In the genomic region with DNA sequence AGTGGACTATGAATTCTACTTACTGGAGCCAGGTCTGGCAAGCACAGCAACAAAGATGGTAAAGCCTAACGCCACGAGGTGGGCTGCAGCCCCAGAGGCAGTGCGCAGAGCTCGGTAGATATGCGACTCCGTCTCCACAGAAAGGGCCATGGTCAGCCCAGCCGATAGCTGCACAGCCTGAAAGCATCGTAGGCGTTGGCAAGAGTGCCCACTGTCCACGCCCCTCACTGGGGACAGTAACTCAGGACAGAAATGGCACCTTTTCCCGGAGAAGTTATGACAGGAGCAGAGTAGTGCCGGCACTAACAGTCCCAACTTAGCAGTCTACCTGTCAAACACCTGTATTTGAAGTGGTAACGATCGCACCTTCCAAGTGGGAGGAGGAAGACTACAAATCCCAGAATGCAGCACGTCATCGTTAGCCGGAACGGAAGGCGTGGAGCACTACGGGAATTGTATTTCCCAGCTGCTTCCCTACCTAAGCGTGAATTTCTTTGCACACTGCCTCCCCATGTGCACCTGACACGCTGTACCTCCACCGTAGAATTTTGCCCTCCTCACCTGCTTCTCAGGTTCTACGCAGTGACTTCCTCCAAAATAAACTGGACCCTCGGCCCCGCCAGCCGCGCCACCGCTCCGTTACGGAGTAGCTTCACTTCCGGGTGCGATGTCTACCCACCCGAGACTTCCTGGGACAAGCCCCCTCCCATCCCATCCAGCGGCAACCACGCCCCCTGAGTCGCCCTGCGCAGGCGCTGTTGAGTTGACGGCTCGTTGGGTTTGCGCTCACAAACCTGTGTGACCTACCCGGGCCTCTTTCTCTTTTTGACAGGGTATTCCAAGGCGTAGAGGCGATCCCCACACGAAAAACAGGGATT, we compare ENCODE assay signal across 7 mouse cellular contexts. TPM values are rescaled to one million over a fixed set of nuclear protein-coding genes. Genes with fewer than 3 reads are reported as not detected.
DNase-seq lines count a peak whose midpoint lies in the region; ATAC-seq and TF ChIP-seq lines count a peak whose summit lies in the region.

Gene Cyb561d2 (minus strand): TSS at position 720 of the 878 bp plus-strand sequence.
Gene Nprl2 (plus strand): TSS at position 753 of the 878 bp plus-strand sequence.

- 0 out of 2 replicates have a peak within 1 kb of the TSS, but pooled peaks have one; percentile 52 for H3K27ac ChIP-seq in embryonic facial prominence, embryonic 12.5 days
- H3K27ac ChIP-seq in kidney, adult 2 months (ENCODE audit: insufficient read depth, low read depth, low read length) = peak within 1 kb of the TSS; percentile 85
- no peak within 1 kb of the TSS for H3K27ac ChIP-seq in limb, embryonic 12.5 days
- peak within 1 kb of the TSS; percentile 80 for H3K27ac ChIP-seq in midbrain, embryonic 15.5 days
- H3K27ac ChIP-seq in spleen, adult 2 months (ENCODE audit: insufficient read depth, low read length) = peak within 1 kb of the TSS; percentile 81

- peak within 1 kb of the TSS; percentile 50 for H3K4me3 ChIP-seq in embryonic facial prominence, embryonic 12.5 days
- peak within 1 kb of the TSS; percentile 71 for H3K4me3 ChIP-seq in kidney, adult 2 months (ENCODE audit: insufficient read depth, low read depth, low read length)
- H3K4me3 ChIP-seq in limb, embryonic 12.5 days (replicated peaks) = peak within 1 kb of the TSS; percentile 60
- peak within 1 kb of the TSS; percentile 72 for H3K4me3 ChIP-seq in midbrain, embryonic 15.5 days
- peak within 1 kb of the TSS; percentile 80 for H3K4me3 ChIP-seq in spleen, adult 2 months (ENCODE audit: extremely low read depth, insufficient read depth, insufficient read length)

- H3K9ac ChIP-seq in embryonic facial prominence, embryonic 12.5 days = peak within 1 kb of the TSS; percentile 58
- H3K9ac ChIP-seq in limb, embryonic 12.5 days (replicated peaks) = peak within 1 kb of the TSS; percentile 57
- peak within 1 kb of the TSS; percentile 63 for H3K9ac ChIP-seq in midbrain, embryonic 15.5 days

- TF ChIP-seq CTCF in kidney, adult 2 months (conservative IDR thresholded peaks at IDR 0.05; ENCODE audit: insufficient read depth, insufficient read length, low read depth, low read length) = no peak
- no peak for TF ChIP-seq CTCF in spleen, adult 2 months (IDR thresholded peaks at IDR 0.05; ENCODE audit: extremely low read depth, insufficient read depth, insufficient read length, insufficient replicate concordance)

- H3K9me3 ChIP-seq in embryonic facial prominence, embryonic 12.5 days = no peaks in the 10 kb centered on the region
- no peaks in the 10 kb centered on the region for H3K9me3 ChIP-seq in limb, embryonic 12.5 days
- H3K9me3 ChIP-seq in midbrain, embryonic 15.5 days = no peaks in the 10 kb centered on the region

- WGBS in embryonic facial prominence, embryonic 12.5 days = 2% methylated on average over 46 of the region's 46 CpGs
- WGBS in kidney, adult 2 months = under 1% methylated on average over 46 of the region's 46 CpGs
- WGBS in limb, embryonic 12.5 days = under 1% methylated on average over 46 of the region's 46 CpGs
- WGBS in midbrain, embryonic 15.5 days = under 1% methylated on average over 46 of the region's 46 CpGs
- WGBS in spleen, adult 2 months = under 1% methylated on average over 46 of the region's 46 CpGs

- ATAC-seq in embryonic facial prominence, embryonic 12.5 days (ENCODE audit: insufficient number of reproducible peaks, insufficient read depth, low FRiP score, low TSS enrichment) = peak; percentile 74
- peak; percentile 76 for ATAC-seq in limb, embryonic 12.5 days (ENCODE audit: insufficient number of reproducible peaks, insufficient read depth, low FRiP score, low TSS enrichment, low read depth)
- peak; percentile 85 for ATAC-seq in midbrain, embryonic 15.5 days (replicated peaks)

- peak within 1 kb of the TSS; percentile 80 for H3K4me2 ChIP-seq in embryonic facial prominence, embryonic 12.5 days (replicated peaks)
- H3K4me2 ChIP-seq in limb, embryonic 12.5 days = peak within 1 kb of the TSS; percentile 83
- peak within 1 kb of the TSS; percentile 83 for H3K4me2 ChIP-seq in midbrain, embryonic 15.5 days

- no peak for TF ChIP-seq POLR2A in kidney, adult 2 months (IDR thresholded peaks at IDR 0.05; ENCODE audit: low read depth, low read length)
- TF ChIP-seq POLR2A in spleen, adult 2 months (IDR thresholded peaks at IDR 0.05; ENCODE audit: low read depth, low read length) = peak; percentile 23; the same call in 1 of the 2 replicates

- H3K27me3 ChIP-seq in embryonic facial prominence, embryonic 12.5 days = no peaks in the 10 kb centered on the region
- H3K27me3 ChIP-seq in kidney, adult 2 months (replicated peaks; ENCODE audit: control insufficient read depth, insufficient read depth, low read length) = no peaks in the 10 kb centered on the region
- no peaks in the 10 kb centered on the region for H3K27me3 ChIP-seq in limb, embryonic 12.5 days
- no peaks in the 10 kb centered on the region for H3K27me3 ChIP-seq in midbrain, embryonic 15.5 days (replicated peaks)
- H3K27me3 ChIP-seq in spleen, adult 2 months (ENCODE audit: control insufficient read depth, insufficient read depth, low read length) = no peaks in the 10 kb centered on the region

- peaks cover 25% of the 10 kb centered on the region for H3K4me1 ChIP-seq in embryonic facial prominence, embryonic 12.5 days
- peaks cover 5% of the 10 kb centered on the region; the same call in 1 of the 2 replicates for H3K4me1 ChIP-seq in kidney, adult 2 months (ENCODE audit: control insufficient read depth, insufficient read depth, low read length)
- peaks cover 39% of the 10 kb centered on the region for H3K4me1 ChIP-seq in limb, embryonic 12.5 days (replicated peaks)
- peaks cover 50% of the 10 kb centered on the region for H3K4me1 ChIP-seq in midbrain, embryonic 15.5 days
- H3K4me1 ChIP-seq in spleen, adult 2 months (ENCODE audit: control insufficient read depth, insufficient read depth, insufficient read length) = peaks cover 9% of the 10 kb centered on the region; the same call in 1 of the 2 replicates

- peaks cover 48% of the 10 kb centered on the region for H3K36me3 ChIP-seq in embryonic facial prominence, embryonic 12.5 days
- H3K36me3 ChIP-seq in kidney, adult 2 months (ENCODE audit: control insufficient read depth, insufficient read depth, low read length) = 0 out of 2 replicates have a peak, but pooled peaks cover 2% of the 10 kb centered on the region
- H3K36me3 ChIP-seq in limb, embryonic 12.5 days = peaks cover 58% of the 10 kb centered on the region
- H3K36me3 ChIP-seq in midbrain, embryonic 15.5 days (replicated peaks) = peaks cover 38% of the 10 kb centered on the region
- peaks cover 18% of the 10 kb centered on the region for H3K36me3 ChIP-seq in spleen, adult 2 months (ENCODE audit: control insufficient read depth, insufficient read depth, low read length)

- DNase-seq in adrenal gland, postnatal 25 days = peak; percentile 94
- peak; percentile 99 for DNase-seq in heart, adult 11 months
- peak; percentile 97 for DNase-seq in kidney, adult 2 months
- peak; percentile 83 to 93 for DNase-seq in spleen, adult 2 months (ENCODE audit: low read depth in 1 of 2, low spot score in 2 of 2)

RNA-seq across cellular contexts. Expression of gene Cyb561d2, which starts in this region (rescaled TPM):
- 20.0 and 27.3 TPM in 2 replicates for total RNA-seq in adrenal gland, postnatal 25 days (2021)
- polyA plus RNA-seq in embryonic facial prominence, embryonic 12.5 days (2016; fragmentation: Nextera tagmentation; extraction: Ambion mirVana) = 17.2 and 17.7 TPM in 2 replicates
- polyA plus RNA-seq in kidney, adult 2 months (2012; rRNA removed) = 62.6 and 77.4 TPM in 2 replicates
- polyA plus RNA-seq in limb, embryonic 12.5 days (2016; fragmentation: Nextera tagmentation; extraction: Ambion mirVana) = 15.3 and 15.6 TPM in 2 replicates
- 45.1 and 45.7 TPM in 2 replicates for polyA plus RNA-seq in midbrain, embryonic 15.5 days (2015; fragmentation: Nextera tagmentation; extraction: Ambion mirVana)
- 33.1 and 42.8 TPM in 2 replicates for polyA plus RNA-seq in spleen, adult 2 months (2012; rRNA removed)

RNA-seq across cellular contexts. Expression of gene Nprl2, which starts in this region (rescaled TPM):
- total RNA-seq in adrenal gland, postnatal 25 days (2021) = 24.9 and 27.3 TPM in 2 replicates
- 40.8 and 46.3 TPM in 2 replicates for polyA plus RNA-seq in embryonic facial prominence, embryonic 12.5 days (2016; fragmentation: Nextera tagmentation; extraction: Ambion mirVana)
- polyA plus RNA-seq in kidney, adult 2 months (2012; rRNA removed) = 61.5 and 62.6 TPM in 2 replicates
- 38.6 and 40.1 TPM in 2 replicates for polyA plus RNA-seq in limb, embryonic 12.5 days (2016; fragmentation: Nextera tagmentation; extraction: Ambion mirVana)
- polyA plus RNA-seq in midbrain, embryonic 15.5 days (2015; fragmentation: Nextera tagmentation; extraction: Ambion mirVana) = 78.4 and 81.6 TPM in 2 replicates
- polyA plus RNA-seq in spleen, adult 2 months (2012; rRNA removed) = 24.4 and 26.3 TPM in 2 replicates
